Mouse (Mus musculus) heart, adult 2 months (tissue): Measurements from ENCODE around the gene Cerkl.

Source experiments
- CTCF ChIP-seq: fragments of 200-600 bp; IDR thresholded peaks from 2 replicates; pipeline ENCODE4 v1.8.1; 2022; ENCODE audit warnings: antibody characterized with exemption, mild to moderate bottlenecking, moderate library complexity
- EP300 ChIP-seq: fragments of 200-500 bp; IDR thresholded peaks from 2 replicates; pipeline ENCODE4 v1.6.1; 2011; ENCODE audit warnings: low read depth, low read length, control low read depth; ENCODE audit not compliant: insufficient read depth
- POLR2A ChIP-seq: fragments of 200-500 bp; IDR thresholded peaks from 2 replicates; pipeline ENCODE4 v1.6.1; 2011; ENCODE audit warnings: mild to moderate bottlenecking, low read depth, low read length, control low read depth; ENCODE audit not compliant: insufficient read depth

DNA sequence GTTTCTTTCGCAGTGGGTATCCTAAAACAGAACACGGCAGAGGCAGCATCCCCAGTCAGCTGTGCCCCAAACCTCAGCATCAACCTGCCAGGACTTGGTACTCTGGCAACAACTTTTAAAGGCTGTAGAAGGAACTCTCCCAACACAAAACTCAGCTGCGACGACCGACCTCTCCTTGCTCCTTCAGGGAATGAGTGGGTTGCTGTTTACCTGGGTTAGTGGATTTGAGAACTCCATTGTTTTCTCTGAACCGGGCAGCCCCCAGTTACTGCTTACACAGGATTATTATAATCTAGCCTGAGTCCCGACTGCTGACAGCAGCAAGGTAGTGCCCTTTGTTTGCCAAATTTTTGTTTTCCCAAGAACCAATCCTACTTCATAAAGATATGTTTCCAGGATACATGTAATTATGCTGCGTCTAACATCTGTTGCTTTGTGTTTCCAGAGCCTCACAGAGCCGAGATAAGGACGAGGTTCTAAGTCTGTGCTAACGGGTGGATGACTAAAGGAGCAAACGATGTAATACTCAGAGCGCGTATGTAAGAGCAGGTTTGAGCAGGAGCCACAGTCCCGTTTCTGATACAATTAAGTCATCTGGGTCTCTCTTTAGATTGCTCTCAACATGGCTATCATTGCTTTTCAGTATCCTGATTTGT, 46.2 kb downstream of the Cerkl start:
- TF ChIP-seq CTCF (no peak), POLR2A (no peak), EP300 (no peak)
